Mouse (Mus musculus) small intestine, adult 2 months (tissue): ENCODE data around the gene Rnf115. TPM values are rescaled to one million over a fixed set of nuclear protein-coding genes. Genes with fewer than 3 reads are reported as not detected.
A peak's percentile ranks its signal among the peaks of the same experiment; 100 is the strongest.

Source experiments
- H3K27ac ChIP-seq: fragments of 200-500 bp; 2 replicates; pipeline ENCODE4 v1.5.1; 2012; ENCODE audit warnings: low read depth, low read length, control low read depth, inconsistent platforms; ENCODE audit not compliant: insufficient read depth
- H3K27me3 ChIP-seq: fragments of 200-500 bp; 2 replicates; pipeline ENCODE4 v1.6.1; 2012; ENCODE audit warnings: mild to moderate bottlenecking, moderate library complexity, low read length, inconsistent platforms; ENCODE audit not compliant: control insufficient read depth, insufficient read depth
- H3K36me3 ChIP-seq: fragments of 200-500 bp; 2 replicates; pipeline ENCODE4 v1.6.1; 2012; ENCODE audit warnings: mild to moderate bottlenecking, low read length, control low read depth, inconsistent platforms; ENCODE audit not compliant: control insufficient read depth, insufficient read depth
- H3K4me1 ChIP-seq: fragments of 200-500 bp; 2 replicates; pipeline ENCODE4 v1.6.1; 2012; ENCODE audit warnings: low read length, inconsistent platforms, mixed read lengths; ENCODE audit not compliant: control insufficient read depth, insufficient read depth, insufficient read length
- H3K4me3 ChIP-seq: fragments of 200-500 bp; 2 replicates; pipeline ENCODE4 v1.5.1; 2012; ENCODE audit warnings: low read depth, mild to moderate bottlenecking, control low read depth, inconsistent platforms, low read length, moderate library complexity
- CTCF ChIP-seq: fragments of 200-500 bp; IDR thresholded peaks from 2 replicates; pipeline ENCODE4 v1.5.1; 2012; ENCODE audit warnings: low read depth, mild to moderate bottlenecking, control low read depth, inconsistent platforms, low read length, moderate library complexity, mixed read lengths; ENCODE audit not compliant: insufficient replicate concordance, insufficient read length; ENCODE audit errors: extremely low read depth
- POLR2A ChIP-seq: fragments of 200-500 bp; IDR thresholded peaks from 2 replicates; pipeline ENCODE4 v1.6.1; 2012; ENCODE audit warnings: low read depth, mild to moderate bottlenecking, control low read depth, inconsistent platforms, low read length, moderate library complexity
- WGBS: fragments of 180-500 bp; shearing (Covaris S2); methylation state at CpG from one replicate; pipeline ENCODE4 v1.1.7; 2018; 5-methylcytosine and 5-hydroxymethylcytosine counted together
- polyA plus RNA-seq: library from polyadenylated mRNA; depleted of rRNA; stranded (reverse); fragments of >200 nt; gene quantifications from 2 replicates; pipeline ENCODE4 v1.2.3, GENCODE M21; 2012

Gene Rnf115
- polyA plus RNA-seq, 1 experiment: 17.7 TPM

- 22% methylated on average over 3 of the region's 3 CpGs for WGBS
- H3K36me3 ChIP-seq: peaks cover 21% of the 10 kb centered on the region
- no peak overlapping the region for H3K27ac ChIP-seq
- H3K4me1 ChIP-seq: no peaks in the 10 kb centered on the region
- no peak for TF ChIP-seq POLR2A
- no peak for TF ChIP-seq CTCF
- H3K4me3 ChIP-seq: no peak overlapping the region
- H3K27me3 ChIP-seq: no peaks in the 10 kb centered on the region
These were observed 49.7 kb downstream of the Rnf115 start for GRCm38 (mm10) chr3:96777120-96777519.

GRCm38 (mm10) chr3:96782236-96782635 is 54.8 kb downstream of the Rnf115 start:
- Histone ChIP-seq H3K36me3 (peaks cover 28% of the 10 kb centered on the region), H3K4me1 (no peaks in the 10 kb centered on the region), H3K4me3 (no peak overlapping the region), H3K27me3 (no peaks in the 10 kb centered on the region), H3K27ac (no peak overlapping the region)
- no peak for TF ChIP-seq POLR2A
- no peak for TF ChIP-seq CTCF
- WGBS: 87% methylated on average over 8 of the region's 8 CpGs

- H3K4me1 ChIP-seq: no peaks in the 10 kb centered on the region
- peaks cover 46% of the 10 kb centered on the region for H3K36me3 ChIP-seq
- H3K4me3 ChIP-seq: no peak overlapping the region
- TF ChIP-seq POLR2A (no peak), CTCF (no peak)
- H3K27ac ChIP-seq: no peak overlapping the region
- H3K27me3 ChIP-seq: no peaks in the 10 kb centered on the region
- WGBS: 95% methylated on average over 1 of the region's 1 CpGs
These were observed 60.3 kb downstream of the Rnf115 start for GRCm38 (mm10) chr3:96787784-96788183.

GRCm38 (mm10) chr3:96788506-96788905 is 61.0 kb downstream of the Rnf115 start:
- H3K27me3 ChIP-seq: no peaks in the 10 kb centered on the region
- WGBS: 64% methylated on average over 8 of the region's 8 CpGs
- H3K36me3 ChIP-seq: peaks cover 48% of the 10 kb centered on the region
- H3K4me1 ChIP-seq: no peaks in the 10 kb centered on the region
- H3K27ac ChIP-seq: no peak overlapping the region
- TF ChIP-seq CTCF: no peak
- TF ChIP-seq POLR2A: no peak
- no peak overlapping the region for H3K4me3 ChIP-seq

- TF ChIP-seq CTCF: no peak
- TF ChIP-seq POLR2A: no peak
- peaks cover 7% of the 10 kb centered on the region; the same call in 1 of the 2 replicates for H3K36me3 ChIP-seq
- H3K27ac ChIP-seq: no peak overlapping the region
- H3K4me1 ChIP-seq: peaks cover 1% of the 10 kb centered on the region; the same call in 1 of the 2 replicates
- H3K27me3 ChIP-seq: no peaks in the 10 kb centered on the region
- 51% methylated on average over 11 of the region's 11 CpGs for WGBS
- no peak overlapping the region for H3K4me3 ChIP-seq
These were observed 72.8 kb downstream of the Rnf115 start for GRCm38 (mm10) chr3:96800254-96800653.

- 13% methylated on average over 1 of the region's 1 CpGs for WGBS
- TF ChIP-seq POLR2A (no peak), CTCF (no peak)
- H3K4me3 ChIP-seq: no peak overlapping the region
- H3K4me1 ChIP-seq: peaks cover 1% of the 10 kb centered on the region; the same call in 1 of the 2 replicates
- peak overlapping the region; percentile 17; the same call in 1 of the 2 replicates for H3K27ac ChIP-seq
- H3K27me3 ChIP-seq: no peaks in the 10 kb centered on the region
- H3K36me3 ChIP-seq: peaks cover 6% of the 10 kb centered on the region; the same call in 1 of the 2 replicates
These were observed 74.8 kb downstream of the Rnf115 start for GRCm38 (mm10) chr3:96802214-96802613.

GRCm38 (mm10) chr3:96808136-96808535 is 80.7 kb downstream of the Rnf115 start:
- no peak for TF ChIP-seq CTCF
- no peak for TF ChIP-seq POLR2A
- H3K36me3 ChIP-seq: 0 out of 2 replicates have a peak, but pooled peaks cover 2% of the 10 kb centered on the region
- no peaks in the 10 kb centered on the region for H3K27me3 ChIP-seq
- H3K4me1 ChIP-seq: peaks cover 3% of the 10 kb centered on the region; the same call in 1 of the 2 replicates
- H3K4me3 ChIP-seq: no peak overlapping the region
- H3K27ac ChIP-seq: no peak overlapping the region
- 81% methylated on average over 3 of the region's 3 CpGs for WGBS
